Mouse (Mus musculus) midbrain, postnatal 0 days (tissue): ENCODE results near the gene Lin28a. TPM values are rescaled to one million over a fixed set of nuclear protein-coding genes. Genes with fewer than 3 reads are reported as not detected.

ENCODE experiments used
- ATAC-seq: fragments of 200-750 bp; cut with Nextera tagmentation; 2 replicates; pipeline ENCODE4 v1.8.0; 2017; ENCODE audit warnings: moderate number of reproducible peaks, mild to moderate bottlenecking, moderate TSS enrichment, moderate library complexity; ENCODE audit not compliant: low FRiP score
- DNase-seq: peaks from one replicate; pipeline ENCODE4 v3.0.0-alpha.2; 2015; ENCODE audit warnings: low spot score
- H3K27ac ChIP-seq: fragments of 300-500 bp; sonication (generic); 2 replicates; pipeline ENCODE4 v1.5.1; 2014; ENCODE audit warnings: low read depth, mild to moderate bottlenecking, low read length, mixed read lengths
- H3K27me3 ChIP-seq: fragments of 300-500 bp; sonication (generic); 2 replicates; pipeline ENCODE4 v1.6.1; 2014; ENCODE audit warnings: low read length, control low read depth, mixed read lengths; ENCODE audit not compliant: insufficient read depth
- H3K36me3 ChIP-seq: fragments of 300-500 bp; sonication (generic); 2 replicates; pipeline ENCODE4 v1.6.1; 2014; ENCODE audit warnings: low read length, control low read depth, mixed read lengths; ENCODE audit not compliant: insufficient read depth
- H3K4me1 ChIP-seq: fragments of 300-500 bp; sonication (generic); 2 replicates; pipeline ENCODE4 v1.6.1; 2014; ENCODE audit warnings: mild to moderate bottlenecking, control low read depth, antibody characterized with exemption, low read length, mixed read lengths; ENCODE audit not compliant: insufficient read depth
- H3K4me2 ChIP-seq: fragments of 300-500 bp; sonication (generic); 2 replicates; pipeline ENCODE4 v1.6.1; 2014; ENCODE audit warnings: low read depth, mild to moderate bottlenecking, low read length, mixed read lengths; ENCODE audit not compliant: poor library complexity, severe bottlenecking
- H3K4me3 ChIP-seq: fragments of 300-500 bp; sonication (generic); 2 replicates; pipeline ENCODE4 v1.5.1; 2014; ENCODE audit warnings: low read depth, mild to moderate bottlenecking, low read length, moderate library complexity
- H3K9ac ChIP-seq: fragments of 300-500 bp; sonication (generic); replicated peaks from 2 replicates; pipeline ENCODE4 v1.6.1; 2014; ENCODE audit warnings: mild to moderate bottlenecking, low read length, moderate library complexity, mixed read lengths; ENCODE audit not compliant: poor library complexity, severe bottlenecking
- H3K9me3 ChIP-seq: fragments of 300-500 bp; sonication (generic); 2 replicates; pipeline ENCODE4 v1.6.1; 2016; ENCODE audit warnings: low read length, control low read depth
- CTCF ChIP-seq: IDR thresholded peaks from 2 replicates; pipeline ENCODE4 v1.5.1; 2016; ENCODE audit warnings: antibody characterized with exemption, mild to moderate bottlenecking
- WGBS: fragments of 180-500 bp; shearing (Covaris S2); extraction: QIAGEN DNeasy Blood & Tissue Kit; methylation state at CpG from one replicate; pipeline ENCODE4 v1.1.7; 2014; 5-methylcytosine and 5-hydroxymethylcytosine counted together
- polyA plus RNA-seq: library from polyadenylated mRNA; unstranded; fragments of >200 nt; fragmentation: Nextera tagmentation; extraction: Ambion mirVana; gene quantifications from 2 replicates; pipeline ENCODE4 v1.2.1, GENCODE M21; 2015
- total RNA-seq: library from RNA; depleted of rRNA; stranded (reverse); fragments of >200 nt; gene quantifications from 2 replicates; pipeline ENCODE4 v1.2.3, GENCODE M21; 2014; rRNA removed

Lin28a gene
- total and polyA plus RNA-seq, 2 experiments from 2014 or later = 0.04 to 0.05 TPM

- WGBS = 88% methylated on average over 1 of the region's 1 CpGs
- no peak for ATAC-seq
Measured at GRCm38 (mm10) chr4:133958884-133959283, 59.8 kb downstream of the Lin28a start.

GRCm38 (mm10) chr4:133956358-133956757, 62.3 kb downstream of the Lin28a start:
- no peak overlapping the region for H3K4me2 ChIP-seq
- 86% methylated on average over 4 of the region's 4 CpGs for WGBS
- no peak overlapping the region for H3K4me3 ChIP-seq
- no peak overlapping the region for H3K27ac ChIP-seq
- no peaks in the 10 kb centered on the region for H3K36me3 ChIP-seq
- TF ChIP-seq CTCF = no peak
- no peak overlapping the region for H3K9ac ChIP-seq
- ATAC-seq = no peak
- DNase-seq = no peak
- H3K27me3 ChIP-seq = no peaks in the 10 kb centered on the region
- H3K9me3 ChIP-seq = no peaks in the 10 kb centered on the region
- H3K4me1 ChIP-seq = no peaks in the 10 kb centered on the region

More at GRCm38 (mm10) chr4:133958884-133959283, 59.8 kb downstream of the Lin28a start:
- no peaks in the 10 kb centered on the region for H3K4me1 ChIP-seq
- no peak for TF ChIP-seq CTCF
- H3K36me3 ChIP-seq = peaks cover 6% of the 10 kb centered on the region
- no peak overlapping the region for H3K27ac ChIP-seq
- H3K27me3 ChIP-seq = no peaks in the 10 kb centered on the region
- H3K4me2 ChIP-seq = no peak overlapping the region
- no peaks in the 10 kb centered on the region for H3K9me3 ChIP-seq
- DNase-seq = no peak
- H3K9ac ChIP-seq = no peak overlapping the region
- no peak overlapping the region for H3K4me3 ChIP-seq

Other genes with a start within 250 kb of the Lin28a start
- 25.2 and 30.9 TPM in 2 replicates for gene Rps6ka1, start 131.0 kb downstream of the Lin28a start, total RNA-seq
- gene Rps6ka1, start 131.0 kb downstream of the Lin28a start, polyA plus RNA-seq = 20.4 and 21.6 TPM in 2 replicates
- 231 and 262 TPM in 2 replicates for gene Hmgn2, start 50.2 kb downstream of the Lin28a start, total RNA-seq
- 858 and 919 TPM in 2 replicates for gene Hmgn2, start 50.2 kb downstream of the Lin28a start, polyA plus RNA-seq
- 45.6 and 46.2 TPM in 2 replicates for gene Dhdds, start 17.9 kb downstream of the Lin28a start, total RNA-seq
- 38.3 and 42.6 TPM in 2 replicates for gene Dhdds, start 17.9 kb downstream of the Lin28a start, polyA plus RNA-seq
- gene Zfp683, start 35.0 kb upstream of the Lin28a start, total RNA-seq = not detected in 2 replicates
- gene Zfp683, start 35.0 kb upstream of the Lin28a start, polyA plus RNA-seq = not detected in 2 replicates
- gene Crybg2, start 42.0 kb upstream of the Lin28a start, total RNA-seq = 4.2 and 4.5 TPM in 2 replicates
- gene Crybg2, start 42.0 kb upstream of the Lin28a start, polyA plus RNA-seq = 7.7 and 8.4 TPM in 2 replicates
- gene Cd52, start 76.2 kb upstream of the Lin28a start, total RNA-seq = 0.66 TPM in 1 of 2 replicates, not detected in the other
- 2.0 and 2.7 TPM in 2 replicates for gene Cd52, start 76.2 kb upstream of the Lin28a start, polyA plus RNA-seq
- gene Ubxn11, start 83.7 kb upstream of the Lin28a start, total RNA-seq = 4.9 and 8.4 TPM in 2 replicates
- 11.2 and 13.7 TPM in 2 replicates for gene Ubxn11, start 83.7 kb upstream of the Lin28a start, polyA plus RNA-seq
- gene Sh3bgrl3, start 109.9 kb upstream of the Lin28a start, total RNA-seq = 162 and 224 TPM in 2 replicates
- gene Sh3bgrl3, start 109.9 kb upstream of the Lin28a start, polyA plus RNA-seq = 565 and 583 TPM in 2 replicates
- gene Cep85, start 168.3 kb upstream of the Lin28a start, total RNA-seq = 10.0 and 12.5 TPM in 2 replicates
- gene Cep85, start 168.3 kb upstream of the Lin28a start, polyA plus RNA-seq = 13.3 and 14.8 TPM in 2 replicates
- gene Gm7534, start 184.2 kb upstream of the Lin28a start, total RNA-seq = not detected in 2 replicates
- not detected in 2 replicates for gene Gm7534, start 184.2 kb upstream of the Lin28a start, polyA plus RNA-seq
- 0.38 TPM in 1 of 2 replicates, not detected in the other for gene Catsper4, start 208.5 kb upstream of the Lin28a start, total RNA-seq
- 0.16 TPM in 1 of 2 replicates, not detected in the other for gene Catsper4, start 208.5 kb upstream of the Lin28a start, polyA plus RNA-seq
- 0.27 and 0.38 TPM in 2 replicates for gene Cnksr1, start 219.6 kb upstream of the Lin28a start, total RNA-seq
- 0.13 and 0.28 TPM in 2 replicates for gene Cnksr1, start 219.6 kb upstream of the Lin28a start, polyA plus RNA-seq
- not detected in 2 replicates for gene E130218I03Rik, start 224.8 kb upstream of the Lin28a start, total RNA-seq
- 0.31 and 0.49 TPM in 2 replicates for gene E130218I03Rik, start 224.8 kb upstream of the Lin28a start, polyA plus RNA-seq
- 10.6 and 15.4 TPM in 2 replicates for gene Zfp593, start 226.8 kb upstream of the Lin28a start, total RNA-seq
- gene Zfp593, start 226.8 kb upstream of the Lin28a start, polyA plus RNA-seq = 9.2 and 11.1 TPM in 2 replicates
- gene Gm30191, start 228.1 kb upstream of the Lin28a start, total RNA-seq = not detected in 2 replicates
- 0.37 and 0.42 TPM in 2 replicates for gene Gm30191, start 228.1 kb upstream of the Lin28a start, polyA plus RNA-seq
- gene Grrp1, start 235.3 kb upstream of the Lin28a start, total RNA-seq = 18.0 and 27.1 TPM in 2 replicates
- 15.7 and 17.8 TPM in 2 replicates for gene Grrp1, start 235.3 kb upstream of the Lin28a start, polyA plus RNA-seq